Mouse (Mus musculus) CH12F3 (cell line): ENCODE results near the gene Atp6v0d1.

ENCODE experiments used
- in situ Hi-C: fragments of 300-500 bp; cut with MboI; formaldehyde crosslinking; loops from 2 replicates; pipeline ENCODE4 v1.14.3; 2020; ENCODE audit warnings: low sequenced_read_pairs

Gene Atp6v0d1

DNA sequence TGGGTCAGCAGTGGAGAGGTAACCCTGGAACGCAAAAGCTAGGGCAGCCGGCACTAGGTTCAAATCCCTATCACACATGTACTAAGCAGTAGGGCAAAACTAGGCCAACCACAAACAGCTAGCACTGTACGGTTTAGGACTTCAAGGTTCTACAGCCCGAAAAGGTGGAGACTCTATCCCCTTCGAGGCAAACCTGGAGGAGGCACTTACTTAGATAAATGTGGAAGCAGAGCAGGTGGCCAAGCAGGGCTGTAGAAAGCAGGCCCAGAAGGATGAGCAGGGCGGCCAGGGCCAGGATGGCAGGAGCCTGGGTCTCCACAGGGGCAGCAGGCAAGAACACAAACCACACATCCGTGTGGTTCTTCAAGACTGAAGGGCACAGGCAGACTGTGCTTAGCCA, 89.7 kb downstream of the Atp6v0d1 start:
- in situ Hi-C loops, result no loop called here

- in situ Hi-C loops, result no loop called here
Observed at GRCm38 (mm10) chr8:105475742-105476141, 90.1 kb downstream of the Atp6v0d1 start.

- in situ Hi-C loops, result no loop called here
Observed at GRCm38 (mm10) chr8:105475254-105475653, 90.6 kb downstream of the Atp6v0d1 start.

- in situ Hi-C loops, result no loop called here
Observed at GRCm38 (mm10) chr8:105474680-105475079, 91.2 kb downstream of the Atp6v0d1 start.
